Mouse (Mus musculus) urinary bladder, postnatal 10 days (tissue): ENCODE data around the gene Dnajc30.
"Not testable (repeated sequence)": the region's sequence is repeated elsewhere in the genome, so short reads cannot be mapped to it uniquely, and the experiment has no call there.

Experiments
- DNase-seq: peaks from one replicate; pipeline ENCODE4 v3.0.0; 2022; ENCODE audit warnings: low spot score

Gene Dnajc30

DNA sequence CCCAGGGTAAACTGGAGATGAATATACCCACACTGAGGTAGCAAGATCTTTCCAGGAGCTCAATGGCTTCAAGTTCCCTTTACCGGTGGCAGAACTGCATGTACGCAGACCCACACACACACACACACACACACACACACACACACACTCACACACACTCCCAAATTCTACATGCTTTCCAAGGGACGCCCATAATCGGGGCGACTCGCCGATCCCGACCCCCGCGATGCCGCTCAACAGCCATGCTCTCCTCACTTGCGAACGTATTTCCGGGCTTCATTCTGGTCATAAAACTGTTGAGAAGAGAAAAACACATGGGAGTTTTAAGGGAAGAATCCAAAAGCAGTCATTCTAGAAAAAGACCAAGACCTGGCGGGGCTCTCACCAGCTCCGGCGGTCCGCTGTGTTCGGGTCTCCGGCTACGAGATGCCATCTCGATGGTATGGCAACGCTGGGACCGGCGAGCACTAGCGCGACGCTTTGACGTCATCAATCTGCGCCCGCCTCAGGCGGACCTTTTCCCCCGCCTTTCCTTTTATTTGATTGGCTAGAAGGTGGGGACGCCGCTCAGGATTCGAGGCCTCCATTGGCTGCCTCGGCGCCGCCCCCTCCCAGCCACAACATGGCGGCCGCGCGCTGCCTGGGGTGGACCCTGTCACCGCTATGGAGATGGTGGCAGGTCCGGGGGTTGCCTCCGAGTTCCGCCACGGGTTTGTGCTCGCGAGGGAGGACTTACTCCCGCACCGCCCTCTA is at the start of gene Dnajc30:
TSS of gene Dnajc30 (plus strand) at position 574 of the 753 bp plus-strand sequence.
- peak; percentile 96 for DNase-seq

DNA sequence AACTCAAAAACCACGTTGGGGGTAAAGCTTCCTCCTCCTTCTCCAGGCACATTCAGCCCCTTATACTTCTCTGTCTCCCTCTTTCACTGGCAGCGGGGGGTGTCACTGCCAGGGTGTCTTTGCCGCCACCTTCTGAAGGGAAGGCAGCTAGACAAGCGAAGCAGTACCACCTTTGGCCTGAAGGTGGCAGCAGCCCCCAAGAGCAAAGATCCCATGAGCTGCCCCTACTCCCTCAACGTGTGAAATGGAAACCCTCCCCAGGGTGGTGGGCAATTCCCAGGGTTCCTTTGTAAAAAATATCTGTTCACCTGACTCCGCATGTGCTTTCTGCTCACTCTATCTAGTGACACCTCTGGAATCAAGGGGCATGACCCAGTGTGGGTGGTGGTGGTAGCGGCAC is 48.5 kb upstream of the Dnajc30 start:
- peak; percentile 52 for DNase-seq

DNA sequence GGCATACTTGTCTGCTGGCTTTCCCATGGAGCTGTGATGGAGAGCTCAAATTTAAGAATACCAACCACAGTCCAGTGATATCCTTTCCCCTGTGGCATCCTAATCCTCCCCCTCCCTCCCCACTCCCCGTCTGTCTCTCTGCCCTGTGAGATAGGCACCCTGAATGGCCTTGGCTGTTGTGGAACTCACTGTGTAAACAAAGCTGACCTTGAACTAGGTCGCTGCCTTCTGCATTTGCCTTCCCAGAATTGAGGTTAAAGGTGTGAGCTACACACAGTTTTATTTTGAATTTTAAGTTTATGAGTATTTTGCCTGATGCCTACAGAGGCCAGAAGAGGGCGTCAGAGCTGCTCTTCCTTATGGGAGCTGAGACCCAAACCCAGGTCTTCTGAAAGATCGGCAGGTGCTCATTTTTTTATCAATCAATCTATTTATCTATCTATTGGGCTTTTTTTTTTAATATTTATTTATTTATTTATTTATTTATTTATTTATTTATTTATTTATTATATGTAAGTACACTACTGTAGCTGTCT is 47.7 kb upstream of the Dnajc30 start:
- no peak for DNase-seq

DNA sequence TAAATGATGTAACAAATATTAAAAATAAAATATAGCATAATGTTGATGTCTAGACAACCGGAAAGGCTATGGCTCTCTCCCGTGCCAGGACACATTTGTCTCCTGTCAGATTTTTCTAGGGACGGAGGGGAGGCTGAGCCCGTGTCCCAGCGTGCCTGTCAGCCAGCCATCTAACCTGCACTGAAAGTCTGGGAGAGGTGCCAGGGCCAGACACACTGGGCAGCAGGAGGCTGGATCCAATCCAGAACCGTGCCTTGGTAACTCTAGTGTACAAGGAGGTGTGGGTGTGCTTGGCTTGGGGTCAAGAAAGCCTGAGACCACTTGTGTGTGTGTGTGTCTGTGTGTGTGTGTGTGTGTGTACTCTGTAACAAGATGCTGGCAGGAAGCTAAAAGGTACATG is 42.2 kb upstream of the Dnajc30 start:
- no peak for DNase-seq

DNA sequence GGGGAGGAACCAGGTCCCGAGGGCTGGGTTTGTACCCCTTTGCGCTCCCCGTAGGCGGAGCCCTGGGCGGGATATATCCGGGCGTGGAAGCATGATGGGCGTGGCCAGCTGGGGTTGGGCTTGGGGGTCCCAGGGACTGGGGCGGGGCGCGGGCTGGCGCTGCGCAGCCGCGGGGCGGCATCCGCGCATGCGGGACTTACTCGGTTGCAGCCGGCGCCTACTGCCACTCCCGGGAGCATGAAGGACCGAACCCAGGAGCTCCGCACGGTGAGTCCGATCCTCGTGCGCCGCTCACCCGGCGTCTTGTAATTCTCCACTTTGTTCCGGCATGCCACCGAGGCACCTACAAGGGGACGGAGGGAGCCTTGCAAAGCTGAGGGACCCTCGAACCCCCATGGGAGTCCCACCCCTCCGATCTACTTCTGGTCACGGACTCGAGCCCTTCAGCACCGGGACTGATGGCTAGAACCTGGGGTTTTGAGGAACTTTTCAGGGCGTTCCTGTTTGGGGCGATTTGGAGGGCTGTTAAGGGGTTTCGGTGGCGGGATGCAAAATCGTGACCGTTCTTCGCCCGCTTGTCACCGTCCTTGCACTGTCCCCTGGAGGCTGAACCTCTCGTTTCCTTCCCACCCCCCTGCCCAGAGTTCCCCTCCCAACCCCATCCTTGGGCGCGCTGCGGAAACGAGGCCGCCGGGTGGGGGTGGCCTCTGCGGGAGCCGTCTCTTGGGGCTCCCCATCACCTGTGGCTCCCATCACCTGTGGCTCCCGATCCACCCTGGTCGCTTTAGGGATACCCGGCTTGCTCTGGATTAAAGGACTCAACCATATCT is 40.4 kb upstream of the Dnajc30 start, which contains the start of gene Stx1a:
TSS of gene Stx1a (plus strand) at position 139 of the 830 bp plus-strand sequence.
- peak; percentile 61 for DNase-seq

DNA sequence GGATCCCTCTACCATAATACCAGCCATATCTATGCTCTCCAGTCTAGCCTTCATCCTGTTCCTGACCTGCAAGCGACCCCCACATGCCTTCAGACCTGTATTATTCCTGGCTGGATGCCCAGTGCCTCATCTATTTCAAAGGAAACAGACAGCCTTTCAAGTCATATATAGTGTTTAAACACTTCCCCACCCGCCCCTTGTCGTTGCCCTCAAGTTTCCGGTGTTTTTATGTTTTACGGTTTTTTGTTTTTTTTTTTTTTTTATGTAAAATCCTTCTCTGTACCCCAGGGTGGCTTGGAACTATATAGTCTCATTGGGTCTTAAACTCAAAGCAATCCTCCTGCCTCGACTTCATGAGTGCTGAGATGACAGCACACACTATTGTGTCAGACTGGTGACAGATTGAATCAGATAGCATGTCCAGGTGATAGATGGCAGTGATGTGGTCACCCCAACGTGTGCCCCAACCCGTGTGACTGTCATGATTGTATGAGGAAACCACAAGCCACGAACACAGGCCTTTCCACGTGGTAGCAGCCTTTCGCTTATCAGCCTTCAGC is 39.3 kb upstream of the Dnajc30 start:
- DNase-seq: no peak

DNA sequence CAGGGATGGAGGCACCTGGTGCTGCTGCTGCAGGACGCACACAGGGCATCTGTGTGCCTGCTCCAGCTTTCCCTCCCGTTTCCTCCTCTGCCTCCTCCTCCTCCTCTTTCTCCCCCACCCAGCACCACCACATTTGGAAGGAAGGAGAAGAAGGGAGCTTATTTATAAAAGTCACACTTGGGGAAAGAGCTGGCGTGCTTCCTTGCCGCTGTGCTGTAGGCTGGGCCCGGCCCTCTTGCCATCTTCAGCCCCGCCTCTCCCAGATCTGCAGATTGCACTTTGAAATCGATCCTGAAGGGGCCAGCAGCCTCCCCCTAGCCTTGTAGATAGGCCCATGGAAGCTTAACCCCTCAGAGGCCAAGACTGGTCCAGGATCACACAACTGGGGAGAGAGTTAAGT is 38.1 kb upstream of the Dnajc30 start:
- DNase-seq: no peak

DNA sequence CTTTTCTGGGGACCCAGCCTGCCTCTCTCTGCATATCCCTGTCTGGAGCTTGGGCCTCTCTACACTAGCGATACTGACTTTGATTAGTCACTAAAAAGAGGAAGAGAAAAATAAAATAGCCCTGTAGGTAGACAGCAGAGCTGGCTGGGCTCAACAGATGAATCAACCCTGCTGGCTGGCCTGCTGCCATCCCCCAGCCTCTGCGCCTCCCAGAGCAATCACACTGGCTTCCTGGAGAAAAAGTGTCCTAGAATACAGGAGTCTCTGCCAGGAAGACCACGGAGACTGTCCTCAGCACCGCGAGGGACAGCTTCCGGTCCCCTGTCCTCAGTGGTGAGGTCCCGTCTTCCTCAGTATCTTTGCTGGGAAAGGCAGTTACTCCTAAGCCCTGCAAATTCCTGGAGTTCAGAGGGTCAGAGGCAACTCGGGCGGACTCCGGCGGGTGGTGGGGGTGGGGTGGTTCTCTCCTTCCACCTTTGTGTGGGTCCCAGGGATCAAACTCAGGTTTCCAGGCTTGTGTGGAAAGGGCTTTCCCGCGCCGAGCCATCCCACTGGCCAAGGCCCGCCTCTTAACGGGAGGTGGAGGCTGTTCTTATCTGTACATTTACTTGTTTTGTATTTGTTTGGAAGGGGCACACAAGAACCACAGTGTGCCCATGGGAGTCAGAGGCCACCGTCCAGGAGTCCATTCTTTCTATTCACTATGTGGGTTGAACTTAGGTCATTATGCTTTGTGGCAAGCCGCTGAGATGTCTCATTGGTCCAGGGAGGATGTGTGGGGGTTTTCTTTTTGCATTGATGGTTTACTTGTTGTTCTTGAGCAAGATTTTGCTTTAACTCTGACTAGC is 34.8 kb upstream of the Dnajc30 start:
- DNase-seq: no peak

DNA sequence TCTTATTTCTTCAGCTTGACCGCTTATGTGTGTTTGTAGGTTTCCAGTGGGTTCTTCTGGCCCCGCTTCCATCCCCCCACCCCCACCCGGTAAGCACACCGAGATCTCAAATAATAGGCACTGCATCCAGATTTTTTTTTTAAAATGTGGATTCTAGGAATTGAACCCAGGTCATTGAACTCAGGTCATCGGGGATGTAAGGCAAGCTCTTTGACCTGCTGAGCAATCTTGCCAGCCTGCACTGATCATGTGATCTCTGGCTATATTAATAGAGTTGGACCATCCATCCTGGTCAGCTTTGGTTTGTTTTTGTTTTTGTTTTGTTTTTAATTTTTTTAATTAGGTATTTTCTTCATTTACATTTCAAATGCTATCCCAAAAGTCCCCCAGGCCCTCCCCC is 31.4 kb upstream of the Dnajc30 start:
- no peak for DNase-seq

DNA sequence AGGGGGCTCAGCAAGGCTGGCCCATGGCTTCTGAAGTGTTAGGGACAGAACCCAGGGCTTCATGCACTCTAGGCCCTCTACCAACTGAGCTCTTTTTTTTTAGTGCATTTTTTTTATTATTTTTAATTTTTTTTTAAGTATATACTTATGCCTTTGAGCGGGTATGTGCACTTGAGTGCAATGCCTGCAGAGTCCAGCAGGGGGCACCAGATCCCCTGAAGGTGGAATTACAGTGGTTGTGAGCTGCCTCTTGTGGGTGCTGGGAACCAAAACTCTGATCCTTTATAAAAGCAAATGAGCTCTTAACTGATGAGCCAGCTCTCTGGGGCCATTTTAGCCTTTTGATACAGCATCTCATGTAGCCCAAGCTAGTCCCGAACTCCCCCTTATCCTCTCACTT is 29.4 kb upstream of the Dnajc30 start:
- DNase-seq: no peak

DNA sequence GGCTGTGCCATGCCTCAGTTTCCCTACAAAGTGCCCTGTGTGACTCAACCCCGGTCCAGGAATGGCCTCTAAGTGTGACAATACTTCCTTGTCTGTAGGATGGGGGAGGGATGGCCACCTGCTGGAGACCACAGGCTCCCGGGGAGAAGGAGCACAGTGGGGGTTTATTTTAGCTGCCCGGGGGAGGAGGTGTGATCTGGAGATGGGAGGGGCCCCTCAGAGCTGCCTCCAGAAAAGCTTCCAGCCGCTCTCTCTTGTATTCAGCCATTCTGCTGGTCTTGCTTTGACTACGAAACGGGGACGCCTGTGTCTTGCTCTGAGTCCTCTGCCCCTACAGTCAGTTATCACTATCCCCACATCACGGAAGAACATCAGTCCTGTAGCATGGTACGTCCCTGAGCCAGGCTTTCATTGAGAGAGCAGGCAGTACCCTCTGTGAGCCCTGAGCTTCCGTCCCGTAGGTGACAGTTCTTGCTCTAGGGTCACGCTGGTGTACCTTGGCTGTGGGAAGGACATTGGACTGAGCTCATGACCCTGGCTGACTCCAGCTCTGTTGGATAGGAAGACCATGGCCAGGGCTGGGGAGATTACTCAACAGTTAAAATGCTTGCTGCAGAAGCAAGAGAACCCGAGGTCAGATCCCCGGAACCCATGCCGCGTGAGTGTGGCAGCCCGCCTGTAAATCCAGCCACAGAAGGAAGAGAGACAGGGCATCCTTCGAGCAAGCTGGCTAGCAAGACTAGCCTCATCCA is 28.2 kb upstream of the Dnajc30 start:
- DNase-seq: no peak

DNA sequence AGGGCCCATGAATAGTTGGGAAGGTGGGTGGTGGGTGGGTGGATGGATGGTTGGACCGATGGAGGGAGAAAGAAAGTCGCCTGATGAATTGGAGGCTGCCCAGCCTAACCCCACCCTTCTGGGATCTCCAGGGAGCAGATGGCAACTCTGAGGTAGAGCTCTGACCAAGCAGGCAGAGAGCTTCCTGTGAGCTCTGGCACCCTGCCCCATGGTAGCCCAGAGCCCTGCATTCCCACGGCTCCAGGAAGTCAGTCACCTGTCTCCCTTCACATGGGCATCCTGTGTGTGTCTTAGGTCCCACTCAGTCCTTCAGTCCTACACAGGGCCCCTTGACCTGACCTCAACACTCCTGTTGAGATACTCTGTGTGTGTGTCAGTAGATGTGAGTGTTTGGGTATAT is 26.1 kb upstream of the Dnajc30 start:
- DNase-seq: no peak

DNA sequence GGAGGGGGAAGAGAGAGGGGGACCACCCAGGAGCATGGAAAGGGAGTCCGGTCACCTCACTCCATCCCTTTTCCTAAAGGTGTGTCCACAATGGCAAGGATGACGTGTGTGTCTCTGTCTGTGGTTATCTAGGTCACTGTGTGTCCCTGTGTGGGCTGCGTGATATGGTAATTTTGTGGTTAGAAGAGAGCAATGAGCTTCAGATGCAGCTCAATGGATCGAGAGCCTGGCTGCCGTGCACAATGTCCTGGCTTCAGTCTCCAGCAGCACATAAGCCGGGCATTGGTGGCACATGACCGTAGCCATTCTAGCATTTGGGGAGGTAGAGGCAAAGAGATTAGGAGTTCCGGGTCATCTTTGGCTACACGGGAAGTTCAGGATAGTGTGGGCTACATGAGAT is 24.5 kb upstream of the Dnajc30 start:
- DNase-seq: no peak

DNA sequence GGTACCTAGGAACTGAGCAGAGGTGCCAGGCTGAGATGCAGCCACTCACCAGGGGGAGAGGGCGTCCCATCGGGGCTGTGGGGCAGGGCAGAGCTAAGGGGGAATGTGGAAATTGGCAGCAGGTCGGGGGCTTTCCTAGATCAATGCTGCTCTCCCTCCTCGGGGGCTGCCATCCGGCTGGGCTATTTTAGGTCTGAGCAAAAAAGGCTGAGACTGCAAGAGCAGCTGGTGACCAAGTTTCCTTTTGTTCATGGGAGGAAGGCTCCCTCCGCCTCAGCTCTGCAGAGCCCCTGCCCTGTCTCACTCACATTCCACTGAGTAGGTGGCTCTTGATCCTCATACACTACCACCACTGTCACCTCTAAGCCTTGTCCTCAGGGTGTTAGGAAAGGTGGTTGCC is 23.9 kb upstream of the Dnajc30 start:
- DNase-seq: no peak

DNA sequence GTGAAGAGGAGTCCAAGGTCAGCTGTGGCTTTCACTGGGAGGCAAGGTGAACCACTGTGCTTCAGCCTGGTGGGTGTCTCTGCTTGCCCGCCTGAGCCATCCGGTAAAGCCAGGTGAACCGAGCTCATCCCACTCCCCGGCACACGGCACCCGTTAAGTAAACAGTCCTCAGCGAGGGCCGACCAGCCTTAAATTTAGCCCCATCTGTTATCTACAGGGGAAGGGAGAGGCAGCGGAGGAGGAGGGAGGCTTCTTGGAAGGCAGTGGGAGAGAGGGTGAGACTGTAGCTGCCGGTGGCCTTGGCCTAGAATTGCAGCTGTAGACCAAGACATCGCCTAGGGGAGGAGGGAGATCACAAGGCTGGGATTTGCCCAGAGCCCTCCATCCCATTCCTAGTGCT is 23.2 kb upstream of the Dnajc30 start:
- no peak for DNase-seq

DNA sequence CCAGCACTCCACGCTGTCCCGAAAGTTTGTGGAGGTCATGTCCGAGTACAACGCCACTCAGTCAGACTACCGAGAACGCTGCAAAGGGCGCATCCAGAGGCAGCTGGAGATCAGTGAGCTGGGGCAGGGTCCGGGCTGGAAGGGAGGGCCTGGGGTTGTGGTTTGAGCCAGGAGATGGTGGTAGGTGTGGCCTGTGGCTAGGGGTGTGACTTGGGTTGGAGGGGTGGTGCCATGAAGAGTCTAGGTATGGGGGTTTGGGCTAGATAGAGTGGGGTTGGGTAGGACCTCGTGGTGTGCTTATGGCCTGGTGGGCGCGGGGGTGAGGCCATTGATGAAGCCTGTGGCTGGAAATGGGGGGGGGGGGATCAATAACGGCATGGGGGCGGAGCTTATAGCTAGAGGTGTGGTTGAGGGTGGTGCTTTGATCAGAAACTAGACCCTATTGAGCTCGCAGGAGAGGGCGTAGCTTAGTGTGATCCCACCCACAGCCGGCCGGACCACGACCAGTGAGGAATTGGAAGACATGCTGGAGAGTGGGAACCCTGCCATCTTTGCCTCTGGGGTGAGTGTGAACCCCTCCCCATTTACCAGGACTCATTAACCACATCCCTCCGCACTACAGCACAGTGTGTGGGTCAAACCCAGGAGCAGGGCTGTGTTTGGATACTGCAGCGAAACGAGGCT is 21.8 kb upstream of the Dnajc30 start:
- no peak for DNase-seq

DNA sequence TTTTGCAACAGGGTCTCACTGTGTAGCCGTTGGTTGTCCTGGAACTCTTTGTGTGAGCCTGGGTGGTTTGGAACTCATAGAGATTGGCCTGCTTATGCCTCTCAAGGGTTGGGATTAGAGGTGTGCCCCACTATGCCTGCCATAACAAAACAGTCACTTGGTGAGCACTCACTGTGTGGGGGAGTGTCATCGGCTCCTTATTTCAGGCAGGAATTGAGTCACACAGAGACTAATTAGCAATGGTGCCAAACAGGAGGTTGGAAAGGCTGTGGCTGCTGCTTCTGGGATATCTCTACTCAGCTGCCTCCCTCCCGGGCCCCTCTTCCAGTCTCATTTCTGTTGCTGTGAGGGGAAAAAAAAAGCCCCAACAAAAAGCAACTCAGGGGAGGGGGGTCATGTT is 19.4 kb upstream of the Dnajc30 start:
- no peak for DNase-seq

DNA sequence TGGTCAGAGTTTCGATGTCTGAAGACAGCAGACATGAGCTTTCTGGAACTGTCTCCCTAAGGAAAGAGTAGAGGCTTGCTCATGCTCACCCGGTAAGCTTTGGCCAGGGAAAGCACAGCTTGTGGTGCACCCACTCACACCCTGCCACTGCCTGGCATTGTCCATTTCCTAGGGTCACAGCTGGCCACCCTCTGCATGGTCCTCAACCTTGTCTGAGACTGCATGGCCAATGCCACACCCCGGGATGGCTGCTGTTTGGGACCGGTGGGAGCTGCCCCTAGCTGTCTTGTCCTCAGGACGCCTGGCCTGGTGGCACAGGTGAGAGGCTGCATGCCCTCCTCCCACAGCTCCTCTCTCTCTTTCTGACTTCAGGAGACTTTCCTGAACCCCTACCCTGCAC is 15.5 kb upstream of the Dnajc30 start:
- DNase-seq: no peak

DNA sequence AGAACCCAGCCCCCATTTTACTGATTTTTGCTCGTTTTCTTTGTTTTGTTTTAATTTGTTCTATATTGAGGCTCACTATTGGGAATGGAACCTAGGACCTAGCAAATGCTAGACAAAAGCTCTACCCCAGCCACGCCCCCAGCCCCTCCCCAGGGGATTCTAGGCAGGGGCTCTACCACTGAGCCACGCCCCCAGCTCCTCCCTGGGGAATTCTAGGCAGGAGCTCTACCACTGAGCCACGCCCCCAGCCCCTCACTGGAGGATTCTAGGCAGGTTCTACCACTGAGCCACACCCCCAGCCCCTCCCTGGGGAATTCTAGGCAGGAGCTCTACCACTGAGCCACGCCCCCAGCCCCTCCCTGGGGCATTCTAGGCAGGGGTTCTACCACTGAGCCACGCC is 14.7 kb upstream of the Dnajc30 start:
- not testable (repeated sequence) for DNase-seq

DNA sequence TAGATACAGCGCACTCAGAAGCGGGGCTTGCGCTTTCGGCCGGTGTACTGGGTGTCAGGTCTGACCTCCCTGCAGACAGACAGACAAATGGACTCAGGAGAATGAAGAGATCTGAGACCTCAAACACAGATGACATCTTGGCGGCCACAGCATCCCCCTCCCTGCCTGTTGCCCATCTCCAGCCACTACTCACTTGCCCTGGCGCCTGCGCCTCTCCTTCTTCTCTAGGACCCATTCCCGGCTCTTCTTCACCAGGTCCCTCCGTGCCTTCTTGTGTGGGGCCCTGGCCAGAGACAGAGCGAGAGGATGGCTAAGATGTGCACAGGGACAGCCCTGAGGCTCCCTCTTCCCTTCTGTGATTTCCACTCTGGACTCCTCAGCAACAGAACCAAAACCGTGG is 10.6 kb upstream of the Dnajc30 start:
- DNase-seq: no peak

DNA sequence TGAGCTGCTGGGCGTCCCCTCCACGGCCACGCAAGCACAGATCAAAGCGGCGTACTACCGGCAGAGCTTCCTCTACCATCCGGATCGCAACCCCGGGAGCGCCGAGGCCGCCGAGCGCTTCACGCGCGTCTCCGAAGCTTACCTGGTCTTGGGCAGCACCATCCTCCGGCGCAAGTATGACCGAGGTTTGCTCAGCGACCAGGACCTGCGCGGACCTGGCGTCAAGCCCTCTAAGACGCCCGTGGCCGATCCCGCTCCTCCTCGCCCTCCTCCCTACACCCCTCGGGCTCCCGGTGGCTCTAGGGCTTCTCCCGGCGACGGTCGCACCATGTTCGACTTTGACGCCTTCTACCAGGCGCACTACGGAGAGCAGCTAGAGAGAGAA is 372 bp downstream of the Dnajc30 start:
- DNase-seq: no peak
